20 mouse cellular contexts compared by ENCODE assay signal in genomic region chr1:51710831-51711230, GRCm38 (mm10).
DNase-seq lines count a peak whose midpoint lies in the region; ATAC-seq and TF ChIP-seq lines count a peak whose summit lies in the region.
"Had no signal": no experiment of that assay in that cellular context is flagged by ENCODE, and none has a peak within 500 bp of the region (broad histone marks: within the 10 kb centered on the region; RNA-seq: fewer than 3 reads in every experiment).

No protein-coding gene starts in this region.

- peak; percentile 26; the same call in 1 of the 2 replicates for TF ChIP-seq CTCF in gastrocnemius, adult 2 months (IDR thresholded peaks at IDR 0.05)
- no peak for TF ChIP-seq CTCF in kidney, adult 2 months (conservative IDR thresholded peaks at IDR 0.05; ENCODE audit: insufficient read depth, insufficient read length, low read depth, low read length)

- no peaks in the 10 kb centered on the region for H3K9me3 ChIP-seq in kidney, embryonic 15.5 days (replicated peaks)
- H3K9me3 ChIP-seq: embryonic facial prominence, embryonic 10.5 days; forebrain, embryonic 13.5 days; hindbrain, embryonic 15.5 days had no signal

- no peaks in the 10 kb centered on the region for H3K27me3 ChIP-seq in kidney, adult 2 months (replicated peaks; ENCODE audit: control insufficient read depth, insufficient read depth, low read length)
- H3K27me3 ChIP-seq in kidney, embryonic 15.5 days = no peaks in the 10 kb centered on the region
- H3K27me3 ChIP-seq: forebrain, embryonic 13.5 days; heart, embryonic 13.5 days; hindbrain, embryonic 15.5 days had no signal

- peak; percentile 27 to 63 for DNase-seq in adrenal gland, adult (ENCODE audit: inconsistent age in 2 of 2, low spot score in 1 of 2)
- no peak for DNase-seq in adrenal gland, adult 8-10 months
- no peak for DNase-seq in gastrocnemius, adult 2 months
- DNase-seq in gastrocnemius, postnatal 36 days = no peak
- DNase-seq in kidney, adult 2 months = peak; percentile 21
- peak; percentile 28 to 40 for DNase-seq in adrenal gland, postnatal 36 days
- DNase-seq: B cell, adult 2 months; cerebellum, adult 18-20 months; cerebellum, adult 9-11 months; forebrain, postnatal 0 days; gastrocnemius, postnatal 25 days; heart, postnatal 36 days; kidney, adult 11 months had no signal

- H3K27ac ChIP-seq in gastrocnemius, adult 2 months = no peak overlapping the region
- no peak overlapping the region for H3K27ac ChIP-seq in kidney, adult 2 months (ENCODE audit: insufficient read depth, low read depth, low read length)
- H3K27ac ChIP-seq in kidney, embryonic 15.5 days = no peak overlapping the region
- H3K27ac ChIP-seq: embryonic facial prominence, embryonic 10.5 days; forebrain, embryonic 13.5 days; heart, embryonic 13.5 days; hindbrain, embryonic 15.5 days had no signal

- no peak overlapping the region for H3K4me3 ChIP-seq in gastrocnemius, adult 2 months
- no peak overlapping the region for H3K4me3 ChIP-seq in kidney, adult 2 months (ENCODE audit: insufficient read depth, low read depth, low read length)
- H3K4me3 ChIP-seq in kidney, embryonic 15.5 days (replicated peaks) = no peak overlapping the region
- H3K4me3 ChIP-seq: embryonic facial prominence, embryonic 10.5 days; forebrain, embryonic 13.5 days; heart, embryonic 13.5 days; hindbrain, embryonic 15.5 days had no signal

- no peak overlapping the region for H3K9ac ChIP-seq in kidney, embryonic 15.5 days
- H3K9ac ChIP-seq: forebrain, embryonic 13.5 days; forebrain, postnatal 0 days; heart, embryonic 13.5 days; hindbrain, embryonic 15.5 days had no signal

- no peak for ATAC-seq in kidney, embryonic 15.5 days (replicated peaks; ENCODE audit: low FRiP score)
- ATAC-seq: activated CD4-positive, CD25-positive, alpha-beta regulatory T cell, adult 4 months; CD4-positive, CD25-positive, alpha-beta regulatory T cell, adult 4 months; forebrain, embryonic 13.5 days; forebrain, postnatal 0 days had no signal

- no peak overlapping the region for H3K4me2 ChIP-seq in kidney, embryonic 15.5 days
- H3K4me2 ChIP-seq: forebrain, embryonic 13.5 days; heart, embryonic 13.5 days; hindbrain, embryonic 15.5 days had no signal

- 65% methylated on average over 2 of the region's 2 CpGs for WGBS in kidney, adult 2 months
- 78% methylated on average over 2 of the region's 2 CpGs for WGBS in kidney, embryonic 15.5 days

- intact Hi-C loops in gastrocnemius, adult 2 months (cut with DNase I) = no loop called here
- intact Hi-C loops in gastrocnemius, postnatal 36 days (cut with DNase I) = no loop called here

- no peaks in the 10 kb centered on the region for H3K36me3 ChIP-seq in kidney, adult 2 months (ENCODE audit: control insufficient read depth, insufficient read depth, low read length)
- H3K36me3 ChIP-seq in kidney, embryonic 15.5 days = no peaks in the 10 kb centered on the region
- H3K36me3 ChIP-seq: embryonic facial prominence, embryonic 10.5 days; heart, embryonic 13.5 days; hindbrain, embryonic 15.5 days had no signal

- TF ChIP-seq POLR2A in kidney, adult 2 months (IDR thresholded peaks at IDR 0.05; ENCODE audit: low read depth, low read length) = no peak

- H3K4me1 ChIP-seq in kidney, adult 2 months (ENCODE audit: control insufficient read depth, insufficient read depth, low read length) = no peaks in the 10 kb centered on the region
- no peaks in the 10 kb centered on the region for H3K4me1 ChIP-seq in kidney, embryonic 15.5 days
- H3K4me1 ChIP-seq: embryonic facial prominence, embryonic 10.5 days; forebrain, embryonic 13.5 days; heart, embryonic 13.5 days; hindbrain, embryonic 15.5 days had no signal

Comparison
In these comparisons a context has a peak if more than half of its experiments do, and no peak if none do; other contexts are left out.
1. DNase-seq: peak in adrenal gland, adult (2 of 2), kidney, adult 2 months (single experiment) and adrenal gland, postnatal 36 days (2 of 2); none in adrenal gland, adult 8-10 months (single experiment), gastrocnemius, adult 2 months (single experiment) and gastrocnemius, postnatal 36 days (0 of 2).